Mouse (Mus musculus): ENCODE measurements around the gene Vmn2r117. TPM values are rescaled to one million over a fixed set of nuclear protein-coding genes. Genes with fewer than 3 reads are reported as not detected.

Vmn2r117 gene
- polyA plus RNA-seq (2014; fragmentation: Illumina TruSeq; extraction: RNeasy Lipid Tissue Mini Kit (QIAGEN cat#74804); ENCODE audit: low read depth, low replicate concordance): not detected

GRCm38 (mm10) chr17:23479599-23479998, at the start of gene Vmn2r117:
Vmn2r117 (minus strand) TSS chr17:23479699.

Other genes with a start within 250 kb of the Vmn2r117 start
- not detected for gene Vmn2r114, start 167.2 kb downstream of the Vmn2r117 start, polyA plus RNA-seq (2014; fragmentation: Illumina TruSeq; extraction: RNeasy Lipid Tissue Mini Kit (QIAGEN cat#74804); ENCODE audit: low read depth, low replicate concordance)
- gene Vmn2r115, start 136.0 kb downstream of the Vmn2r117 start, polyA plus RNA-seq (2014; fragmentation: Illumina TruSeq; extraction: RNeasy Lipid Tissue Mini Kit (QIAGEN cat#74804); ENCODE audit: low read depth, low replicate concordance): not detected
- gene Vmn2r116, start 95.1 kb downstream of the Vmn2r117 start, polyA plus RNA-seq (2014; fragmentation: Illumina TruSeq; extraction: RNeasy Lipid Tissue Mini Kit (QIAGEN cat#74804); ENCODE audit: low read depth, low replicate concordance): not detected
- gene Zfp213, start 84.5 kb upstream of the Vmn2r117 start, polyA plus RNA-seq (2014; fragmentation: Illumina TruSeq; extraction: RNeasy Lipid Tissue Mini Kit (QIAGEN cat#74804); ENCODE audit: low read depth, low replicate concordance): 6.6 TPM
- 3.4 TPM for gene Zfp13, start 119.8 kb upstream of the Vmn2r117 start, polyA plus RNA-seq (2014; fragmentation: Illumina TruSeq; extraction: RNeasy Lipid Tissue Mini Kit (QIAGEN cat#74804); ENCODE audit: low read depth, low replicate concordance)
- not detected for gene Zscan10, start 121.2 kb upstream of the Vmn2r117 start, polyA plus RNA-seq (2014; fragmentation: Illumina TruSeq; extraction: RNeasy Lipid Tissue Mini Kit (QIAGEN cat#74804); ENCODE audit: low read depth, low replicate concordance)
- gene Mmp25, start 165.6 kb upstream of the Vmn2r117 start, polyA plus RNA-seq (2014; fragmentation: Illumina TruSeq; extraction: RNeasy Lipid Tissue Mini Kit (QIAGEN cat#74804); ENCODE audit: low read depth, low replicate concordance): not detected
- gene Bicdl2, start 180.8 kb upstream of the Vmn2r117 start, polyA plus RNA-seq (2014; fragmentation: Illumina TruSeq; extraction: RNeasy Lipid Tissue Mini Kit (QIAGEN cat#74804); ENCODE audit: low read depth, low replicate concordance): not detected
- 301 TPM for gene Hcfc1r1, start 193.9 kb upstream of the Vmn2r117 start, polyA plus RNA-seq (2014; fragmentation: Illumina TruSeq; extraction: RNeasy Lipid Tissue Mini Kit (QIAGEN cat#74804); ENCODE audit: low read depth, low replicate concordance)
- gene Thoc6, start 194.2 kb upstream of the Vmn2r117 start, polyA plus RNA-seq (2014; fragmentation: Illumina TruSeq; extraction: RNeasy Lipid Tissue Mini Kit (QIAGEN cat#74804); ENCODE audit: low read depth, low replicate concordance): 12.5 TPM
- gene Tnfrsf12a, start 197.8 kb upstream of the Vmn2r117 start, polyA plus RNA-seq (2014; fragmentation: Illumina TruSeq; extraction: RNeasy Lipid Tissue Mini Kit (QIAGEN cat#74804); ENCODE audit: low read depth, low replicate concordance): 75.1 TPM
- not detected for gene Cldn6, start 199.6 kb upstream of the Vmn2r117 start, polyA plus RNA-seq (2014; fragmentation: Illumina TruSeq; extraction: RNeasy Lipid Tissue Mini Kit (QIAGEN cat#74804); ENCODE audit: low read depth, low replicate concordance)
- not detected for gene Cldn9, start 204.3 kb upstream of the Vmn2r117 start, polyA plus RNA-seq (2014; fragmentation: Illumina TruSeq; extraction: RNeasy Lipid Tissue Mini Kit (QIAGEN cat#74804); ENCODE audit: low read depth, low replicate concordance)
- gene 1520401A03Rik, start 243.1 kb upstream of the Vmn2r117 start, polyA plus RNA-seq (2014; fragmentation: Illumina TruSeq; extraction: RNeasy Lipid Tissue Mini Kit (QIAGEN cat#74804); ENCODE audit: low read depth, low replicate concordance): not detected
- gene Pkmyt1, start 246.6 kb upstream of the Vmn2r117 start, polyA plus RNA-seq (2014; fragmentation: Illumina TruSeq; extraction: RNeasy Lipid Tissue Mini Kit (QIAGEN cat#74804); ENCODE audit: low read depth, low replicate concordance): 2.4 TPM

Measured in heart, adult 10 weeks (tissue).